Mouse (Mus musculus) kidney, adult 10 weeks (tissue): ENCODE measurements around the gene Klf8. TPM values are rescaled to one million over a fixed set of nuclear protein-coding genes. Genes with fewer than 3 reads are reported as not detected.

ENCODE experiments used
- polyA plus RNA-seq: library from polyadenylated mRNA; stranded (reverse); fragments of 350-450 nt; fragmentation: Illumina TruSeq; extraction: RNeasy Lipid Tissue Mini Kit (QIAGEN cat#74804); gene quantifications from one replicate; pipeline ENCODE4 v1.2.3, GENCODE M21; 2014; ENCODE audit warnings: low read depth, low replicate concordance

Gene Klf8
- 0.81 TPM for polyA plus RNA-seq

GRCm38 (mm10) chrX:153237304-153237919 lies at the start of gene Klf8:
Klf8 (plus strand) TSS chrX:153237466.

Other genes with a start within 250 kb of the Klf8 start
- not detected for gene Usp51, start 231.0 kb upstream of the Klf8 start, polyA plus RNA-seq
- 16.1 TPM for gene Mageh1, start 199.9 kb upstream of the Klf8 start, polyA plus RNA-seq
- not detected for gene Foxr2, start 118.7 kb upstream of the Klf8 start, polyA plus RNA-seq
- gene Rragb, start 97.5 kb upstream of the Klf8 start, polyA plus RNA-seq: 7.6 TPM